Mouse (Mus musculus): ENCODE data around the gene Rnft1. TPM values are rescaled to one million over a fixed set of nuclear protein-coding genes. Genes with fewer than 3 reads are reported as not detected.

Gene Rnft1
- polyA plus RNA-seq, 1 experiment, result 1.1 TPM

- no peaks in the 10 kb centered on the region for H3K27me3 ChIP-seq (ENCODE audit: control insufficient read depth, insufficient read depth, low read length)
- peak within 1 kb of the TSS; percentile 76 for H3K4me3 ChIP-seq (ENCODE audit: low read depth, low read length)
- H3K4me1 ChIP-seq (ENCODE audit: control insufficient read depth, insufficient read depth, insufficient read length, low read length), result no peaks in the 10 kb centered on the region
- H3K36me3 ChIP-seq (ENCODE audit: control insufficient read depth, insufficient read depth, low read length), result peaks cover 7% of the 10 kb centered on the region
- under 1% methylated on average over 43 of the region's 43 CpGs for WGBS
- H3K27ac ChIP-seq (ENCODE audit: insufficient read depth, low read depth, low read length), result peak within 1 kb of the TSS; percentile 76
- TF ChIP-seq POLR2A (IDR thresholded peaks at IDR 0.05; ENCODE audit: low read depth, low read length) (peak; percentile 98), CTCF (IDR thresholded peaks at IDR 0.05; ENCODE audit: extremely low read depth, insufficient read length, insufficient replicate concordance, low read depth, low read length) (no peak)
Measured at GRCm38 (mm10) chr11:86544639-86545299, 60.3 kb downstream of the Rnft1 start, which contains the start of the genes Rps6kb1 and Tubd1. TSS of gene Rps6kb1 (minus strand) at chr11:86544805. TSS of gene Tubd1 (plus strand) at chr11:86544991.

- Histone ChIP-seq H3K36me3 (ENCODE audit: control insufficient read depth, insufficient read depth, low read length) (peaks cover 11% of the 10 kb centered on the region), H3K4me3 (ENCODE audit: low read depth, low read length) (peak overlapping the region; percentile 2; the same call in 1 of the 2 replicates), H3K4me1 (ENCODE audit: control insufficient read depth, insufficient read depth, insufficient read length, low read length) (no peaks in the 10 kb centered on the region), H3K27me3 (ENCODE audit: control insufficient read depth, insufficient read depth, low read length) (no peaks in the 10 kb centered on the region), H3K27ac (ENCODE audit: insufficient read depth, low read depth, low read length) (peak overlapping the region; percentile 76; the same call in 1 of the 2 replicates)
- WGBS, result 56% methylated on average over 8 of the region's 8 CpGs
- TF ChIP-seq POLR2A (IDR thresholded peaks at IDR 0.05; ENCODE audit: low read depth, low read length), result no peak
Measured at GRCm38 (mm10) chr11:86545556-86545955, 61.1 kb downstream of the Rnft1 start.

- H3K4me1 ChIP-seq (ENCODE audit: control insufficient read depth, insufficient read depth, insufficient read length, low read length), result no peaks in the 10 kb centered on the region
- WGBS, result 97% methylated on average over 1 of the region's 1 CpGs
- TF ChIP-seq POLR2A (IDR thresholded peaks at IDR 0.05; ENCODE audit: low read depth, low read length), result no peak
- no peak for TF ChIP-seq CTCF (IDR thresholded peaks at IDR 0.05; ENCODE audit: extremely low read depth, insufficient read length, insufficient replicate concordance, low read depth, low read length)
- no peak overlapping the region for H3K4me3 ChIP-seq (ENCODE audit: low read depth, low read length)
- peaks cover 15% of the 10 kb centered on the region for H3K36me3 ChIP-seq (ENCODE audit: control insufficient read depth, insufficient read depth, low read length)
- H3K27ac ChIP-seq (ENCODE audit: insufficient read depth, low read depth, low read length), result no peak overlapping the region
- H3K27me3 ChIP-seq (ENCODE audit: control insufficient read depth, insufficient read depth, low read length), result no peaks in the 10 kb centered on the region
Measured at GRCm38 (mm10) chr11:86547412-86547811, 63.0 kb downstream of the Rnft1 start.

Other genes with a start within 250 kb of the Rnft1 start
- gene Ints2, start 227.1 kb upstream of the Rnft1 start, polyA plus RNA-seq (2012; rRNA removed), result 1.4 and 1.9 TPM in 2 replicates
- gene Med13, start 127.1 kb upstream of the Rnft1 start, polyA plus RNA-seq (2012; rRNA removed), result 5.8 and 21.8 TPM in 2 replicates
- gene Rps6kb1, start 60.1 kb downstream of the Rnft1 start, polyA plus RNA-seq (2012; rRNA removed), result 1.5 and 3.9 TPM in 2 replicates
- gene Tubd1, start 60.3 kb downstream of the Rnft1 start, polyA plus RNA-seq (2012; rRNA removed), result 0.93 and 1.2 TPM in 2 replicates
- 22.1 and 38.8 TPM in 2 replicates for gene Vmp1, start 199.2 kb downstream of the Rnft1 start, polyA plus RNA-seq (2012; rRNA removed)
- 0.90 and 1.5 TPM in 2 replicates for gene Ptrh2, start 199.3 kb downstream of the Rnft1 start, polyA plus RNA-seq (2012; rRNA removed)